Mouse (Mus musculus): ENCODE results near the gene Gm21969. TPM values are rescaled to one million over a fixed set of nuclear protein-coding genes. Genes with fewer than 3 reads are reported as not detected.

The Gm21969 gene
- total RNA-seq, 2 experiments from 2014 or later = not detected

- DNase-seq = no peak
Observed at GRCm38 (mm10) chr4:139661897-139662296, 58.9 kb downstream of the Gm21969 start.

- DNase-seq = no peak
Observed at GRCm38 (mm10) chr4:139667632-139668031, 64.6 kb downstream of the Gm21969 start.

- DNase-seq = peak; percentile 21 to 38
Observed at GRCm38 (mm10) chr4:139669847-139670246, 66.9 kb downstream of the Gm21969 start.

GRCm38 (mm10) chr4:139675696-139676095 lies 72.7 kb downstream of the Gm21969 start:
- DNase-seq = no peak

- DNase-seq = no peak
Observed at GRCm38 (mm10) chr4:139683728-139684638, 81.0 kb downstream of the Gm21969 start.

- peak; percentile 45 to 60 for DNase-seq
Observed at GRCm38 (mm10) chr4:139684639-139685017, 81.6 kb downstream of the Gm21969 start.

GRCm38 (mm10) chr4:139688058-139688457 lies 85.1 kb downstream of the Gm21969 start:
- no peak for DNase-seq

- no peak for DNase-seq
Observed at GRCm38 (mm10) chr4:139689627-139690269, 86.8 kb downstream of the Gm21969 start.

GRCm38 (mm10) chr4:139693315-139693714 lies 90.3 kb downstream of the Gm21969 start:
- no peak for DNase-seq

GRCm38 (mm10) chr4:139697755-139698154 lies 94.8 kb downstream of the Gm21969 start:
- no peak for DNase-seq

GRCm38 (mm10) chr4:139698602-139699001 lies 95.6 kb downstream of the Gm21969 start:
- DNase-seq = no peak

- no peak for DNase-seq
Observed at GRCm38 (mm10) chr4:139702914-139703313, 99.9 kb downstream of the Gm21969 start.

GRCm38 (mm10) chr4:139703468-139703867 lies 100.5 kb downstream of the Gm21969 start:
- DNase-seq = no peak

GRCm38 (mm10) chr4:139705986-139706385 lies 103.0 kb downstream of the Gm21969 start:
- no peak for DNase-seq

- no peak for DNase-seq
Observed at GRCm38 (mm10) chr4:139710467-139711334, 107.7 kb downstream of the Gm21969 start.

Small RNAs within 50 kb of the gene (microRNA-seq; reads per million reads assigned to microRNA genes)
- gene Gm25571 = 0 reads per million in 2 experiments
- gene Mir7020 = 1.7 to 3.0 reads per million in 2 experiments

Other genes with a start within 250 kb of the Gm21969 start
- gene Iffo2, start 72.6 kb upstream of the Gm21969 start, total RNA-seq (2021) = 10 to 100 TPM; 15.3 to 18.0 TPM
- gene Aldh4a1, start 19.7 kb downstream of the Gm21969 start, total RNA-seq (2021) = 10 to 100 TPM; 19.0 to 20.1 TPM
- gene Tas1r2, start 50.4 kb downstream of the Gm21969 start, total RNA-seq (2021) = not detected
- gene Pax7, start 230.3 kb downstream of the Gm21969 start, total RNA-seq (2021) = under 1 TPM in 1 of 2 experiments, not detected in 1; 0.05 TPM

Measured in layer of hippocampus, postnatal 36 days (tissue).